Mouse (Mus musculus) heart, embryonic 11.5 days (tissue): ENCODE measurements around the gene Gm44511. TPM values are rescaled to one million over a fixed set of nuclear protein-coding genes. Genes with fewer than 3 reads are reported as not detected.

Source experiments
- ATAC-seq: fragments of 200-750 bp; cut with Nextera tagmentation; replicated peaks from 2 replicates; pipeline ENCODE4 v1.8.0; 2017; ENCODE audit warnings: moderate library complexity; ENCODE audit not compliant: insufficient number of reproducible peaks, low FRiP score, low TSS enrichment
- H3K27ac ChIP-seq: fragments of 300-500 bp; sonication (generic); 2 replicates; pipeline ENCODE4 v1.5.1; 2014; ENCODE audit warnings: mild to moderate bottlenecking, low read depth, low read length
- H3K27me3 ChIP-seq: fragments of 300-500 bp; sonication (generic); 2 replicates; pipeline ENCODE4 v1.6.1; 2014; ENCODE audit warnings: mild to moderate bottlenecking, low read length, mixed read lengths; ENCODE audit not compliant: control insufficient read depth, insufficient read depth
- H3K36me3 ChIP-seq: fragments of 300-500 bp; sonication (generic); 2 replicates; pipeline ENCODE4 v1.6.1; 2014; ENCODE audit warnings: mild to moderate bottlenecking, low read length, moderate library complexity, mixed read lengths; ENCODE audit not compliant: control insufficient read depth, insufficient read depth
- H3K4me1 ChIP-seq: fragments of 300-500 bp; sonication (generic); 2 replicates; pipeline ENCODE4 v1.6.1; 2014; ENCODE audit warnings: low read length; ENCODE audit not compliant: control insufficient read depth, insufficient read depth
- H3K4me2 ChIP-seq: fragments of 300-500 bp; sonication (generic); 2 replicates; pipeline ENCODE4 v1.6.1; 2014; ENCODE audit warnings: mild to moderate bottlenecking, moderate library complexity
- H3K4me3 ChIP-seq: fragments of 300-500 bp; sonication (generic); 2 replicates; pipeline ENCODE4 v1.5.1; 2014; ENCODE audit warnings: low read depth, low read length
- H3K9ac ChIP-seq: fragments of 300-500 bp; sonication (generic); 2 replicates; pipeline ENCODE4 v1.6.1; 2014; ENCODE audit warnings: mild to moderate bottlenecking, low read depth, low read length, moderate library complexity
- H3K9me3 ChIP-seq: fragments of 300-500 bp; sonication (generic); replicated peaks from 2 replicates; pipeline ENCODE4 v1.6.1; 2016; ENCODE audit warnings: low read length; ENCODE audit not compliant: control insufficient read depth
- WGBS: fragments of 180-500 bp; shearing (Covaris S2); extraction: QIAGEN DNeasy Blood & Tissue Kit; methylation state at CpG from one replicate; pipeline ENCODE4 v1.1.7; 2014; ENCODE audit not compliant: insufficient replicate concordance; 5-methylcytosine and 5-hydroxymethylcytosine counted together
- polyA plus RNA-seq: library from polyadenylated mRNA; unstranded; fragments of >200 nt; fragmentation: Nextera tagmentation; extraction: Ambion mirVana; gene quantifications from 2 replicates; pipeline ENCODE4 v1.2.1, GENCODE M21; 2014

Gm44511 gene
- not detected in 2 replicates for polyA plus RNA-seq

DNA sequence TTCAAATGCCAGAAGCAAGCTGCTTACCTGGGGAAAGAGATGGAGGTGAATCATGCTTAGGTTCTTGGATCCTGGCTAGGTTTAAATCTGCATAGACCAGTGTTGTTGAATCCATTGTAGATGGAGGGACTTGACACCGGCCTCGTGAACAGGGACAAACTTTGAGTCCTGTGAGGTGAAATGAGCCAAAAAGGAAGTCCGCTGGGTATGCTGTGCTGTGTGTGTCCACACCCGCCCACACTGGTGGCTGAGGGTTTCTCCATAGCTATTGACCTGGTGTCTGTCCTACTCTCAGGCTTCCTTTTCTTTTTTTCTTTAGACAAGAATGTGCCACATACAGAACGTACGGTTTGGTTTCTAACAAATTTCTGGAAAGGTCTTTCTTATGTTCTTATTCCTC, at the start of gene Gm44511, which contains the start of gene Klrb1b:
Gm44511 (minus strand) TSS at position 184 of the 400 bp plus-strand sequence.
Klrb1b (minus strand) TSS at position 200 of the 400 bp plus-strand sequence.
- WGBS: 82% methylated on average over 6 of the region's 6 CpGs
- Histone ChIP-seq H3K9ac (no peak within 1 kb of the TSS), H3K27me3 (no peaks in the 10 kb centered on the region; the same call in 1 of the 2 replicates), H3K4me1 (no peaks in the 10 kb centered on the region), H3K9me3 (no peaks in the 10 kb centered on the region), H3K27ac (no peak within 1 kb of the TSS), H3K36me3 (no peaks in the 10 kb centered on the region), H3K4me2 (no peak within 1 kb of the TSS), H3K4me3 (no peak within 1 kb of the TSS)
- ATAC-seq: no peak

DNA sequence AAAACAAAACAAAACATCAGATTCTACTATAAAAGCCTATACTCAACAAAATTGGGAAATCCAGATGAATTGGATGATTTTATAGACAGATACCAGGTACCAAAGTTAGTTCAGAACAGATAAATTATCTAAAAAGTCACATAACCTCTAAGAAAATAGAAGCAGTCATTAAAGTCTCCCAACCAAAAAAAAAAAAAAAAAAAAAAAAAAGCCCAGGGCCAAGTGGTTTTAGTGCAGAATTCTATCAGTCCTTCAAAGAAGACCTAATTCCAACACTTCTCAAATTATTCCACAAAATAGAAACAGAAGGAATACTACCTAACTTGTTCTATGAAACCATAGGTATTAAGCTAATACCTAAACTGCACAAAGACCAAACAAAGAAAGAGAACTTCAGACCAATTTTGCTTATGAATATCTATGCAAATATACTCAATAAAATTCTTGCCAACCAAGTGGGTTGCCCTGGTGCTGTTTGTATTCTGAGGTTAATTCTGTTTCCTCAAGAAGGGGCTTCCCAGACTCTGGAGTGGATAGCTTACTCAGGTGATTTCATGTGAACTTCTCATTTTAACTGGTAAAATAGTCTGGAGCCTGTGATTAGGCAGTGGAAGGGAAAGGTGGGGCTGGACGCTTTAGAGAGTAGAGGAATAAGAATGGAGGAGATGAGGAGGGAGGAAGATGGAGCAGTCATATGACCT, 45.9 kb upstream of the Gm44511 start:
- H3K27ac ChIP-seq: no peak overlapping the region
- WGBS: 73% methylated on average over 1 of the region's 1 CpGs

DNA sequence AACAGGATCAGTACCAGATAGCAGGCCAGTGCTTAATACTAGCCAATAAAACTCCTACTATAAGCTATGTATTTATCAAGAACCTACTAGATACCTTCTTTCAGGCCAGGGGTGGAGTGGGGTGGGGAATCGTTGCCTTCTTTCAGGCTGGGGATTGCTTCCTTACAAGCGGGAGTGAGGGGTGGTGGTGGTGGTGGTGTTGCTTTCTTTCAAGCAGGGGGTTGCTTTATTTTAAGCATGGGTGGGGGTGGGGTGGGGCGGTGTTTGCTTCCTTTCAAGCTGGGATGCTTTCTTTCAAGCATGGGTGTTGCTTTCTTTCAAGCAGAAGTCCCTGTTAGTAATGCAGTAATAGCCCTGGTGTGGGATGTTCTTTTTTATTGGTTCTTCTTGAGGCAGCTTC, 42.7 kb upstream of the Gm44511 start:
- ATAC-seq: no peak
- WGBS: 11% methylated on average over 3 of the region's 3 CpGs
- H3K27ac ChIP-seq: no peak overlapping the region
- H3K27me3 ChIP-seq: no peaks in the 10 kb centered on the region
- no peaks in the 10 kb centered on the region for H3K9me3 ChIP-seq
- no peaks in the 10 kb centered on the region for H3K36me3 ChIP-seq
- H3K4me1 ChIP-seq: no peaks in the 10 kb centered on the region
- H3K9ac ChIP-seq: no peak overlapping the region
- H3K4me2 ChIP-seq: no peak overlapping the region
- no peak overlapping the region for H3K4me3 ChIP-seq

More for the DNA sequence above, 45.9 kb upstream of the Gm44511 start:
- Histone ChIP-seq H3K9ac (no peak overlapping the region), H3K36me3 (no peaks in the 10 kb centered on the region), H3K4me1 (no peaks in the 10 kb centered on the region), H3K27me3 (no peaks in the 10 kb centered on the region), H3K4me2 (no peak overlapping the region), H3K4me3 (no peak overlapping the region), H3K9me3 (no peaks in the 10 kb centered on the region)
- no peak for ATAC-seq

DNA sequence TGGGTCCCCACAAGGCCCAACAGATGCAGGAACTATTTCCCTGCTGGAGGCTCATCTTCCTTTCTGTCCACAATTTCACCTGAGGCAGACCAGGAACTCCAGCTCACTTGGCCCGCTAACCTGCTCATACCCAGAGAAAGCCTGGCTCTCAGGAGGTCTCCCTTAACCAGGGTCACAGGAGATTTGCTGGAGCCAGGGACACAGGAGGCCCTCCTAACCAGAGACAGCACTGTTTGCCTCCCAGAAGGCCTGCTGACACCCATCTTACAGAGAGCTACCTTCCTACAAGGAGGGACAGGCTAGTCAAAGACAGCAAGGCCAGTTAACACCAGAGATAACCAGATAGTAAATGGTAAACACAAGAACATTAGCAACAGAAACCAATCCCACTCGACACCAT, 31.9 kb upstream of the Gm44511 start:
- Histone ChIP-seq H3K36me3 (no peaks in the 10 kb centered on the region), H3K9ac (no peak overlapping the region), H3K4me1 (no peaks in the 10 kb centered on the region), H3K9me3 (no peaks in the 10 kb centered on the region), H3K27ac (no peak overlapping the region), H3K4me2 (no peak overlapping the region), H3K27me3 (no peaks in the 10 kb centered on the region), H3K4me3 (no peak overlapping the region)
- WGBS: 83% methylated on average over 2 of the region's 2 CpGs
- ATAC-seq: no peak

DNA sequence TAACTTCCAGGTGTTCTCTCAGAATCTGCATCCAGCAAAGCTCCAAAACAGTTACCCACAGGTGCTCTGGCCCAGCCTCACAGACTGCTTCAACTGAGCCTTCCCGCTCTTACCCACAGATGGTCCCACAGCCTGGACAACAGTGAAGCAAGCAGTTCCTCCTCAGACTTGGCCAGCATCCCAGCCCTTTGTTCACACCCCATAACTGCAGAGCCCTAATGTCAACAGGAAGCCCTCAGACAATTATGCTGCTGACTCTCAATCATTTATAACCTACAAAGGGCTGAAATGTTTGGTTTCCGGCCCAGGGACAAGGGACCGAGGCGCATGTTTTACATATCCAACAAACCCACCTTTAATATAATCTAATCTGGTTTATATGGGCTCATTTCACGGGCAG, 30.1 kb upstream of the Gm44511 start:
- H3K27me3 ChIP-seq: no peaks in the 10 kb centered on the region
- no peaks in the 10 kb centered on the region for H3K9me3 ChIP-seq
- H3K36me3 ChIP-seq: no peaks in the 10 kb centered on the region
- no peak overlapping the region for H3K9ac ChIP-seq
- WGBS: 68% methylated on average over 5 of the region's 5 CpGs
- 0 out of 2 replicates have a peak, but pooled peaks have one; percentile 46 for ATAC-seq
- H3K4me3 ChIP-seq: no peak overlapping the region
- H3K27ac ChIP-seq: no peak overlapping the region
- H3K4me2 ChIP-seq: no peak overlapping the region
- H3K4me1 ChIP-seq: no peaks in the 10 kb centered on the region

DNA sequence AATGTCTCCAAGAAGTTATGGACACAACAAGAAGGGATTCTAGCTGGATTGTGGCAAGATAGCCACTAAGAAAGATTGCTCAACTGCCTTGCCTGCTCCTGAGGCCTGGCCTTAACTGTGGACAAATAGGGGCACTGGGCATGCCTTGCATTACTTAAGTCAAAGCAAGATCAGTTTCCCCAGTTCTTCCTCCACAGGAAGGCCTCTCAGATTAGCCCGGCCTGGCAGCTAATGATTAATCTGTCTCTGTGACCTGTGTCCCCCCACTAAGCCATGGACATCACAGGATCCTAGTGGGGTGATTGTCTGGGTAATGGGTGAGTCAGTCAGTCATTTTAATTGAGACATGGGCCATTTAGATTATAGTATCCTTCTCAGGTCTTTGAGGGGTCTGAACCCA, 29.4 kb upstream of the Gm44511 start:
- Histone ChIP-seq H3K36me3 (no peaks in the 10 kb centered on the region), H3K27me3 (no peaks in the 10 kb centered on the region), H3K9ac (no peak overlapping the region), H3K9me3 (no peaks in the 10 kb centered on the region), H3K4me2 (no peak overlapping the region), H3K4me3 (no peak overlapping the region), H3K27ac (no peak overlapping the region), H3K4me1 (no peaks in the 10 kb centered on the region)
- 52% methylated on average over 1 of the region's 1 CpGs for WGBS
- ATAC-seq: no peak

DNA sequence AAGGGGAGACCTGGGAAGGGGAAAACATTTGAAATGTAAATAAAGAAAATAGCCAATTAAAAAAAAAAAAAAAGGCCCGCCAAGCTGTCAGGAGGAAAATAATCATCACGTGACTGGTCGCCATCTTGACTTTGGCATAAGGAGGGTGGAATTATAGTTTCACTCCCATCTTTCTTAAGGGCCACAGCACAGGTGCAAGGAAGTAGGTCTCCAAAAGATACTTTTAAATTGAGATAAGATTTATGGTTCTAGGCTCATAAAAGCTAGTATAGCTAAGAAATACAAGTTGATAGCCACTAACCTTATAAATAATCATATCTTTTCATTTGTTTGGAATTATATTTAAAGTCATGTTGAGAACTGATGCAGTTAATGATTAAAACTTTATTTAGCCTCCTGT, 28.8 kb upstream of the Gm44511 start:
- H3K4me3 ChIP-seq: no peak overlapping the region
- ATAC-seq: no peak
- H3K9ac ChIP-seq: no peak overlapping the region
- no peak overlapping the region for H3K27ac ChIP-seq
- no peaks in the 10 kb centered on the region for H3K27me3 ChIP-seq
- H3K36me3 ChIP-seq: no peaks in the 10 kb centered on the region
- no peak overlapping the region for H3K4me2 ChIP-seq
- 85% methylated on average over 3 of the region's 3 CpGs for WGBS
- H3K4me1 ChIP-seq: no peaks in the 10 kb centered on the region
- no peaks in the 10 kb centered on the region for H3K9me3 ChIP-seq

DNA sequence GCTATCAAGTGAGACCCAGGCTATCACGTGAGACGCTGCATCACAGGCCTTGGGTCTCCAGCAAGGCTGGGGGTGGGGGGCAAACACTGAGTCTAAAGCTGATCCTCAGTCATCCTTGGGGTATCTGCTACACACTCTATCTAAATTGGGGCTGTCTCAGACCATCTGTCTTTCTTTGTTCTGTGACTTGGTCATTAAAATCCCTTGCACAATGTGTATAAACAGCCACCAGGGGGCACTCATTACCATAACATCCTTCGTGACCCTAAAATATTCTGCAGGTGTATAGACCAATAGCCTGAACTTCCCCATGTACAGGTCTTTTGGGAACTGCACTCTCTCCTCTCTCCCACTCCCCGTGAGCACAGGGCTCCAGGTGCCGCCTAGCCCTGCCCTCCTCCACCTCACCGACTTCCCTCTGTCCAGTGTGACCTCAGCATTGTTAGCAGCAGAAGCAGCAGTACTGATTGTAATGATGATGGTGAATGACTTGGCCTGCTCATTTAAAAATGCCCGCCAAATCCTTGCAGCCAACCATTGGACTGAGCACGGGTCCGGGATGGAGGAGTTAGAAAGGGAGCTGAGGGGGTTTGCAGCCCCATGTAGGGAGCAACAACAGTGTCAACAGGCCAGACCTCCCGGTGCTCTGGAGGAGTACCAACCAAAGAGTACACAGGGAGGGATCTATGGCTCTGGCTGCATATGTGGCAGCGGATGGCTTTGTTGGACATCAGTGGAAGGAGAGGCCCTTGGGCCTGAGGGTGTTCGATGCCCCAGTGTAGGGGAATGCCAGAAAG, 28.1 kb upstream of the Gm44511 start:
- Histone ChIP-seq H3K4me2 (no peak overlapping the region), H3K27me3 (no peaks in the 10 kb centered on the region), H3K4me1 (no peaks in the 10 kb centered on the region), H3K27ac (no peak overlapping the region), H3K36me3 (no peaks in the 10 kb centered on the region), H3K9me3 (no peaks in the 10 kb centered on the region), H3K9ac (no peak overlapping the region), H3K4me3 (no peak overlapping the region)
- peak; percentile 49; the same call in 1 of the 2 replicates for ATAC-seq
- 35% methylated on average over 12 of the region's 12 CpGs for WGBS
